Mouse (Mus musculus) ES-Bruce4 (cell line): ENCODE results near the gene Pdzrn3.

Experiments used
- CTCF ChIP-seq: IDR thresholded peaks from one replicate; pipeline ENCODE4 v1.8.1; 2011; ENCODE audit warnings: low read depth, low read length
- EP300 ChIP-seq: IDR thresholded peaks from 2 replicates; pipeline ENCODE4 v1.6.1; 2011; ENCODE audit warnings: low read depth, low read length; ENCODE audit not compliant: insufficient read depth
- POLR2A ChIP-seq: IDR thresholded peaks from one replicate; pipeline ENCODE4 v1.8.1; 2011; ENCODE audit warnings: low read length; ENCODE audit not compliant: insufficient read depth

- TF ChIP-seq CTCF (no peak), POLR2A (no peak), EP300 (no peak)
Observed at GRCm38 (mm10) chr6:101278286-101278932, 99.3 kb downstream of the Pdzrn3 start.
